Mouse (Mus musculus) forebrain, embryonic 10.5 days (tissue): ENCODE data around the gene Gm49322. TPM values are rescaled to one million over a fixed set of nuclear protein-coding genes. Genes with fewer than 3 reads are reported as not detected.
"Not testable (repeated sequence)": the region's sequence is repeated elsewhere in the genome, so short reads cannot be mapped to it uniquely, and the experiment has no call there.

Source experiments
- DNase-seq: peaks from one replicate; pipeline ENCODE4 v3.0.0-alpha.2; 2017; ENCODE audit warnings: low spot score; ENCODE audit errors: extremely low spot score
- H3K27ac ChIP-seq: fragments of 300-500 bp; sonication (generic); 2 replicates; pipeline ENCODE4 v1.5.1; 2016; ENCODE audit warnings: mild to moderate bottlenecking
- H3K27me3 ChIP-seq: fragments of 300-500 bp; sonication (generic); 2 replicates; pipeline ENCODE4 v1.6.1; 2016; ENCODE audit warnings: mild to moderate bottlenecking; ENCODE audit not compliant: poor library complexity, severe bottlenecking
- H3K36me3 ChIP-seq: fragments of 300-500 bp; sonication (generic); replicated peaks from 2 replicates; pipeline ENCODE4 v1.6.1; 2016; ENCODE audit warnings: mild to moderate bottlenecking, moderate library complexity
- H3K4me1 ChIP-seq: fragments of 300-500 bp; sonication (generic); 2 replicates; pipeline ENCODE4 v1.6.1; 2016
- H3K4me3 ChIP-seq: fragments of 300-500 bp; sonication (generic); 2 replicates; pipeline ENCODE4 v1.5.1; 2016; ENCODE audit warnings: mild to moderate bottlenecking, moderate library complexity
- H3K9me3 ChIP-seq: fragments of 300-500 bp; sonication (generic); 2 replicates; pipeline ENCODE4 v1.6.1; 2016; ENCODE audit warnings: mild to moderate bottlenecking, moderate library complexity
- WGBS: fragments of 180-500 bp; shearing (Covaris S2); methylation state at CpG from one replicate; pipeline ENCODE4 v1.1.7; 2016; 5-methylcytosine and 5-hydroxymethylcytosine counted together
- polyA plus RNA-seq: library from polyadenylated mRNA; unstranded; fragments of >200 nt; fragmentation: Nextera tagmentation; extraction: Ambion mirVana; gene quantifications from 2 replicates; pipeline ENCODE4 v1.2.1, GENCODE M21; 2016

Gm49322 gene
- polyA plus RNA-seq, 1 experiment from 2014 or later: 4.7 TPM

DNA sequence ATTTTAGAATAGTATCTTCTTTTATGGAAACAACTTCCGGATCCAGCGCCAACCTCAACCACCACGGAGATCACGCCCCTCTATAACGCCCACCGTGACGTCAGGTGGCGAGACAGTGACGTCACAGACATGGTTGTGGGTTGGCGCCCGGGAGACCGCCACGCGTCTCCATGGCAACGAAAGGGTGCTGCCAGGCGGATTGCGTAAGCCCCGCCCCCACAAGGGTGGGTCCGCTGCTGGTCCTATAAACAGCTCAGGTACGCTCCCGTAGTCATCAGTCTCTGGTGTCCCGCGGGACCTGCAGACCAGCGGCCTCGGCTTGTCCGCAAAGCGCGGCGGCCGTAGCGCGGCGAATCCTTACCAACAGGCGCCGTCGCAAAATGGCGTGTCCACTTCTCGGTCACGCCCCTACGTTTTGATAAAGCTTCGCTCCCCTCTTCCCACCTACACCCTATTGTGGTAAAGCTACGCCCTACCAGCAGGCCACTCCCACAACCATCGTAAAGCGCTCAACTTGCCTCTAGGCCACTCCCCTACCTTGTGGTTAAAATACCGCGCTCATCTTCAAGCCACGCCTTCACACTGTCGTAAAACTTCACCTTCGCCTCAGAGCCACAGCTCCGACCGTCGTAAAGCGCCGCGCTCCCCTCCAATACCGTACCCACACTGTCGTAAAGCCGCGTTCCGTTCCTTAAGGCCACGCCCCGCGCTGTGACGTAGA lies 16.3 kb downstream of the Gm49322 start:
- Histone ChIP-seq H3K4me3 (peak overlapping the region; percentile 84), H3K27me3 (no peaks in the 10 kb centered on the region), H3K27ac (peak overlapping the region; percentile 96), H3K36me3 (peaks cover 16% of the 10 kb centered on the region), H3K4me1 (peaks cover 53% of the 10 kb centered on the region), H3K9me3 (no peaks in the 10 kb centered on the region)
- WGBS: under 1% methylated on average over 64 of the region's 64 CpGs
- DNase-seq: peak; percentile 99

GRCm38 (mm10) chr10:80622661-80623456 lies 17.0 kb downstream of the Gm49322 start, which contains the start of gene Csnk1g2:
Csnk1g2 (plus strand) TSS chr10:80622838.
- Histone ChIP-seq H3K36me3 (peaks cover 22% of the 10 kb centered on the region), H3K9me3 (no peaks in the 10 kb centered on the region), H3K4me3 (peak within 1 kb of the TSS; percentile 84), H3K27ac (peak within 1 kb of the TSS; percentile 96), H3K4me1 (peaks cover 59% of the 10 kb centered on the region), H3K27me3 (no peaks in the 10 kb centered on the region)
- under 1% methylated on average over 75 of the region's 85 CpGs for WGBS
- peak; percentile 38 for DNase-seq

DNA sequence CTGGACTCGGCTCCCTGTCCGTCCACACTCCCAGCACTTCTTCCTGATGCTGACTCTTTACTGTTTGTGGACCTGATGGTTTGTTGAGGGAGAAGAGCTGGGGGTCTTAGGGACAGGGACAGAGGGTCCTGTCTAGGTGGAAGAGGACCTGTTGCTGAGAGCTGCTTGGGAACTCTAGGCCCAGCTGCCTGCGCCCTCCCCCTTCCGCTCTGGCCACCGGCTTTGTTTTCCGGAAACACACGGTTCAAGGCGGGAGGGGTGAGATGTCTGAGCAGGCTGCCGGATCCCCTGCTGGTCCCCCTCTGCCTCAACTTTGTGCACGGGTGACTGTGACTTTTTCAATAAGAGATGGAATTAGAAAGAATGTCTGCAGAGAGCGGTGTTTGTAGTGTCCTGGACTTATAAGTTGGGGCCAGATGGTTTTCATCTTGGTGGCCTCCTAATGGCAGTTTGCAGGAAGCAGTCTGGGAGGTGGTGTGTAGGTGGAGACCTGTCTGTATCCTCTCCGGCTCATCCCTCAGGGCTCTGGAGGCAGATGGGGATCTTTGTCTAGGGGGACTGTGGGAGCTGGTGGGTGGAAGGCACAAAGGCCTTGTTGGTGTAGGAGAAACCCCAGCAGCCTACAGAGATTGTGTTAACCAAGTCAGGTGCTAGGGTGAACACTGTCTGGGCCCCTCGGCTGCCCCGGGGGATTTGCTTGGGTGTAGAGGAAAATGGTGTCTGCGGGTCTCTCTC lies 17.8 kb downstream of the Gm49322 start:
- H3K4me1 ChIP-seq: peaks cover 58% of the 10 kb centered on the region
- peak overlapping the region; percentile 84 for H3K4me3 ChIP-seq
- DNase-seq: peak; percentile 67
- WGBS: 16% methylated on average over 15 of the region's 15 CpGs
- no peaks in the 10 kb centered on the region for H3K27me3 ChIP-seq
- H3K27ac ChIP-seq: peak overlapping the region; percentile 96
- peaks cover 27% of the 10 kb centered on the region for H3K36me3 ChIP-seq
- no peaks in the 10 kb centered on the region for H3K9me3 ChIP-seq

GRCm38 (mm10) chr10:80625764-80626163 lies 19.9 kb downstream of the Gm49322 start:
- 98% methylated on average over 4 of the region's 4 CpGs for WGBS
- DNase-seq: no peak
- no peak overlapping the region for H3K27ac ChIP-seq

GRCm38 (mm10) chr10:80627685-80628084 lies 21.9 kb downstream of the Gm49322 start:
- Histone ChIP-seq H3K4me3 (no peak overlapping the region; the same call in 1 of the 2 replicates), H3K27ac (no peak overlapping the region; the same call in 1 of the 2 replicates), H3K4me1 (peaks cover 39% of the 10 kb centered on the region), H3K9me3 (no peaks in the 10 kb centered on the region), H3K36me3 (peaks cover 67% of the 10 kb centered on the region), H3K27me3 (no peaks in the 10 kb centered on the region)
- 69% methylated on average over 2 of the region's 2 CpGs for WGBS
- DNase-seq: no peak

More at GRCm38 (mm10) chr10:80625764-80626163, 19.9 kb downstream of the Gm49322 start:
- H3K4me3 ChIP-seq: peak overlapping the region; percentile 16; the same call in 1 of the 2 replicates
- peaks cover 48% of the 10 kb centered on the region for H3K4me1 ChIP-seq
- no peaks in the 10 kb centered on the region for H3K9me3 ChIP-seq
- H3K36me3 ChIP-seq: peaks cover 48% of the 10 kb centered on the region
- no peaks in the 10 kb centered on the region for H3K27me3 ChIP-seq

DNA sequence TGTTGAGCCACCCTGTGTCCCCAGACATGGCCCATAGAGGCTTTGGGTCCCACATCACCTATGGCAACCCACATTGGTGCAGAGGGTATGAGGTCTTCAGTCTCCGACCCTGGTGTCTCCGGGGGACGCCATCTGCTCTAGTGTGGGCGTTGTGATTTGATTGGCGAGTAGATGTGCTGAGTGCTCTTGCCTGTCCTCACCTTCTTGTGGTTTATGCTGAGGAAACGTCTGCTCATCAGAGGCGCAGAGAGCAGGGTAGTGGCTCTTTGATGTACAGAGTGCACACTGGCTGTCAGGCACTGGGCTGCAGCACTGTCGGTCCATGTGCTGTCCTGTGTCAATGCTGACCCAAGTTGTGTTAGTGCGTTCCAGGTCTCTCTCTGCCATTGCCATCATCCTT lies 23.1 kb downstream of the Gm49322 start:
- no peaks in the 10 kb centered on the region for H3K9me3 ChIP-seq
- H3K27ac ChIP-seq: no peak overlapping the region
- 94% methylated on average over 9 of the region's 9 CpGs for WGBS
- no peaks in the 10 kb centered on the region for H3K27me3 ChIP-seq
- peaks cover 76% of the 10 kb centered on the region for H3K36me3 ChIP-seq
- peaks cover 29% of the 10 kb centered on the region for H3K4me1 ChIP-seq
- no peak for DNase-seq
- peak overlapping the region; percentile 6; the same call in 1 of the 2 replicates for H3K4me3 ChIP-seq

GRCm38 (mm10) chr10:80635345-80635744 lies 29.5 kb downstream of the Gm49322 start:
- no peaks in the 10 kb centered on the region for H3K4me1 ChIP-seq
- peaks cover 97% of the 10 kb centered on the region for H3K36me3 ChIP-seq
- H3K4me3 ChIP-seq: no peak overlapping the region
- DNase-seq: no peak
- no peak overlapping the region for H3K27ac ChIP-seq
- no peaks in the 10 kb centered on the region for H3K27me3 ChIP-seq
- 92% methylated on average over 6 of the region's 6 CpGs for WGBS
- no peaks in the 10 kb centered on the region for H3K9me3 ChIP-seq

DNA sequence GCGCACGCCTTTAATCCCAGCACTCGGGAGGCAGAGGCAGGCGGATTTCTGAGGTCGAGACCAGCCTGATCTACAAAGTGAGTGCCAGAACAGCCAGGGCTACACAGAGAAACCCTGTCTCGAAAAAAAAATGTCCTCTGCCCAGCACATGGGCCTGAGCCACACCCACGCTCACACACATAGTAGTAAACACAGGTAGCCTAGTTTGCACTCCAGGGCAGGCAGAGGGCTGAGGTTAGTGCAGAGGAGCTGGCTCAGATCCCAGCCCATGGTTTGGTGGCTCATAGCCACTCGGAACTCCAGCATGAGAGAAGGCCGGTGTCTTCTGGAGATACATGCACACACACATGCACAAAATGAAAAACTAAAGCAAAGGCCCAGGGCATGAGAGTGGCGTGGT lies 41.1 kb downstream of the Gm49322 start:
- Histone ChIP-seq H3K36me3 (peaks cover 91% of the 10 kb centered on the region), H3K9me3 (no peaks in the 10 kb centered on the region), H3K27me3 (no peaks in the 10 kb centered on the region), H3K4me3 (no peak overlapping the region), H3K4me1 (peaks cover 7% of the 10 kb centered on the region), H3K27ac (no peak overlapping the region)
- no peak for DNase-seq
- 93% methylated on average over 10 of the region's 10 CpGs for WGBS

DNA sequence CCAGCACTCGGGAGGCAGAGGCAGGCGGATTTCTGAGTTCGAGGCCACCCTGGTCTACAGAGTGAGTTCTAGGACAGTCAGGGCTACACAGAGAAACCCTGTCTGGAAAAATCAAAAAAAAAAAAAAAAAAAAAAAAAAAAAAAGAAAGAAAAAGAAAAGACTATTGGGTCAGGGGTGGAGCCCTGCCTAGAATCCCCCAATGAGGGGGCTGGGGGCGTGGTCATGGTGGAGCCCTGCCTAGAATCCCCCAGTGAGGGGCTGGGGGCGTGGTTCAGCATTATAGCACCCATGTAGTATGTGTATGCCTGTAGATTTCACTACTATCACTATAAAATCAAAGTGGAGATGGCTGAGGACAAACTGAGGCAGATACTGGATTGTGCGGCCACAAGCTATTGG lies 44.1 kb downstream of the Gm49322 start:
- H3K4me1 ChIP-seq: peaks cover 17% of the 10 kb centered on the region
- WGBS: 90% methylated on average over 6 of the region's 6 CpGs
- not testable (repeated sequence) for H3K4me3 ChIP-seq, H3K27ac ChIP-seq, H3K9me3 ChIP-seq, H3K27me3 ChIP-seq, DNase-seq
- peaks cover 73% of the 10 kb centered on the region for H3K36me3 ChIP-seq

GRCm38 (mm10) chr10:80650392-80650791 lies 44.6 kb downstream of the Gm49322 start:
- DNase-seq: no peak
- Histone ChIP-seq H3K27ac (no peak overlapping the region), H3K4me3 (no peak overlapping the region), H3K27me3 (no peaks in the 10 kb centered on the region), H3K36me3 (peaks cover 68% of the 10 kb centered on the region), H3K4me1 (peaks cover 22% of the 10 kb centered on the region), H3K9me3 (no peaks in the 10 kb centered on the region)
- 92% methylated on average over 10 of the region's 10 CpGs for WGBS

GRCm38 (mm10) chr10:80653156-80653720 lies 47.4 kb downstream of the Gm49322 start:
- peaks cover 44% of the 10 kb centered on the region for H3K4me1 ChIP-seq
- 95% methylated on average over 6 of the region's 6 CpGs for WGBS
- no peaks in the 10 kb centered on the region for H3K9me3 ChIP-seq
- peaks cover 40% of the 10 kb centered on the region for H3K36me3 ChIP-seq
- no peak overlapping the region for H3K27ac ChIP-seq
- H3K27me3 ChIP-seq: no peaks in the 10 kb centered on the region
- H3K4me3 ChIP-seq: no peak overlapping the region; the same call in 1 of the 2 replicates
- no peak for DNase-seq

DNA sequence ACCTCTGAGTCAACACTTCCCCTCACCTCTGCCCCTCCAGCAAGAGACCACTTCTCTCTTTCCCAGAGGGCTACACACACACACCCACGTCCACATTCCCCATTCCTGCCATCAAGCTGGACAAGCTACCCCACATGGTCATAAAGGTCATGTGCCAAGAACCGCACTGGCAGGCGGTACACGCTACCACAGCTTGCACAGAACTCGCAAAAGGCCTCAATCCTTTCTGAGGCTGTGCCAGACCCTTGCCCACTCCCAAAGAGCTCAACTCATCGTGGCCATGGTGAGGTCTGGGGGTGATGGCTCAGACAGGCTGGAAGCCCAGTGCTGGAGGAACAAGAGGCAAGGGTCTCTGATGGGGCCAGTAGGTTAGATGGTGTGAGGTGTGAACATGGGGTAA lies 49.0 kb downstream of the Gm49322 start:
- H3K9me3 ChIP-seq: no peaks in the 10 kb centered on the region
- 0 out of 2 replicates have a peak overlapping the region, but pooled peaks have one; percentile 95 for H3K27ac ChIP-seq
- peak overlapping the region; percentile 93 for H3K4me3 ChIP-seq
- H3K36me3 ChIP-seq: peaks cover 27% of the 10 kb centered on the region
- no peaks in the 10 kb centered on the region for H3K27me3 ChIP-seq
- DNase-seq: no peak
- WGBS: 91% methylated on average over 6 of the region's 6 CpGs
- peaks cover 54% of the 10 kb centered on the region for H3K4me1 ChIP-seq
